Mouse (Mus musculus) embryonic facial prominence, embryonic 14.5 days (tissue): ENCODE measurements around the gene Morc2a. TPM values are rescaled to one million over a fixed set of nuclear protein-coding genes. Genes with fewer than 3 reads are reported as not detected.

ENCODE experiments used
- ATAC-seq: fragments of 200-750 bp; cut with Nextera tagmentation; 2 replicates; pipeline ENCODE4 v1.8.0; 2017; ENCODE audit warnings: low read depth, moderate number of reproducible peaks, moderate TSS enrichment
- DNase-seq: peaks from one replicate; pipeline ENCODE4 v3.0.0-alpha.2; 2015; ENCODE audit warnings: low spot score
- H3K27ac ChIP-seq: fragments of 300-500 bp; sonication (generic); replicated peaks from 2 replicates; pipeline ENCODE4 v1.5.1; 2014; ENCODE audit warnings: low read depth, mild to moderate bottlenecking, low read length, moderate library complexity
- H3K27me3 ChIP-seq: fragments of 300-500 bp; sonication (generic); replicated peaks from 2 replicates; pipeline ENCODE4 v1.6.1; 2014; ENCODE audit warnings: low read length; ENCODE audit not compliant: control insufficient read depth, insufficient read depth
- H3K36me3 ChIP-seq: fragments of 300-500 bp; sonication (generic); 2 replicates; pipeline ENCODE4 v1.6.1; 2014; ENCODE audit warnings: low read length, mixed read lengths; ENCODE audit not compliant: control insufficient read depth, insufficient read depth
- H3K4me1 ChIP-seq: fragments of 300-500 bp; sonication (generic); 2 replicates; pipeline ENCODE4 v1.6.1; 2014; ENCODE audit warnings: antibody characterized with exemption, low read length; ENCODE audit not compliant: control insufficient read depth, insufficient read depth
- H3K4me2 ChIP-seq: fragments of 300-500 bp; sonication (generic); 2 replicates; pipeline ENCODE4 v1.6.1; 2014; ENCODE audit warnings: low read depth, mild to moderate bottlenecking, low read length, moderate library complexity, mixed read lengths
- H3K4me3 ChIP-seq: fragments of 300-500 bp; sonication (generic); 2 replicates; pipeline ENCODE4 v1.5.1; 2014; ENCODE audit warnings: low read depth, mild to moderate bottlenecking, low read length
- H3K9ac ChIP-seq: fragments of 300-500 bp; sonication (generic); 2 replicates; pipeline ENCODE4 v1.6.1; 2014; ENCODE audit warnings: low read depth, mild to moderate bottlenecking, low read length, moderate library complexity, mixed read lengths
- H3K9me3 ChIP-seq: fragments of 300-500 bp; sonication (generic); 2 replicates; pipeline ENCODE4 v1.6.1; 2016; ENCODE audit warnings: low read length; ENCODE audit not compliant: control insufficient read depth
- whole genome bisulfite sequencing: fragments of 180-500 bp; shearing (Covaris S2); extraction: QIAGEN DNeasy Blood & Tissue Kit; methylation state at CpG from one replicate; pipeline ENCODE4 v1.1.7; 2014; 5-methylcytosine and 5-hydroxymethylcytosine counted together
- polyA plus RNA-seq: library from polyadenylated mRNA; unstranded; fragments of >200 nt; fragmentation: Nextera tagmentation; extraction: Ambion mirVana; gene quantifications from 2 replicates; pipeline ENCODE4 v1.2.1, GENCODE M21; 2014

Morc2a gene
- polyA plus RNA-seq, 1 experiment from 2014 or later, result 20.9 TPM

- Histone ChIP-seq H3K4me3 (no peak overlapping the region), H3K27me3 (no peaks in the 10 kb centered on the region; the same call in 1 of the 2 replicates), H3K9ac (no peak overlapping the region), H3K36me3 (no peaks in the 10 kb centered on the region), H3K4me1 (no peaks in the 10 kb centered on the region), H3K27ac (no peak overlapping the region), H3K9me3 (no peaks in the 10 kb centered on the region), H3K4me2 (no peak overlapping the region)
- no peak for ATAC-seq
- DNase-seq, result no peak
- 73% methylated on average over 14 of the region's 14 CpGs for WGBS
Measured at GRCm38 (mm10) chr11:3710203-3710602, 61.2 kb downstream of the Morc2a start.

- ATAC-seq, result no peak
- WGBS, result 44% methylated on average over 15 of the region's 15 CpGs
- H3K9me3 ChIP-seq, result no peaks in the 10 kb centered on the region
- no peaks in the 10 kb centered on the region for H3K36me3 ChIP-seq
- H3K4me3 ChIP-seq, result no peak overlapping the region
- no peaks in the 10 kb centered on the region for H3K4me1 ChIP-seq
- no peak overlapping the region for H3K4me2 ChIP-seq
- no peak overlapping the region for H3K9ac ChIP-seq
- no peaks in the 10 kb centered on the region for H3K27me3 ChIP-seq
- DNase-seq, result peak; percentile 42
- no peak overlapping the region for H3K27ac ChIP-seq
Measured at GRCm38 (mm10) chr11:3714486-3714885, 65.5 kb downstream of the Morc2a start.

GRCm38 (mm10) chr11:3716662-3717061, 67.7 kb downstream of the Morc2a start:
- H3K4me2 ChIP-seq, result no peak overlapping the region
- no peak overlapping the region for H3K27ac ChIP-seq
- no peak overlapping the region for H3K4me3 ChIP-seq
- WGBS, result 56% methylated on average over 6 of the region's 6 CpGs
- H3K4me1 ChIP-seq, result no peaks in the 10 kb centered on the region
- no peaks in the 10 kb centered on the region for H3K27me3 ChIP-seq
- no peak for ATAC-seq
- no peaks in the 10 kb centered on the region for H3K36me3 ChIP-seq
- DNase-seq, result peak; percentile 54
- no peaks in the 10 kb centered on the region for H3K9me3 ChIP-seq
- no peak overlapping the region for H3K9ac ChIP-seq

DNA sequence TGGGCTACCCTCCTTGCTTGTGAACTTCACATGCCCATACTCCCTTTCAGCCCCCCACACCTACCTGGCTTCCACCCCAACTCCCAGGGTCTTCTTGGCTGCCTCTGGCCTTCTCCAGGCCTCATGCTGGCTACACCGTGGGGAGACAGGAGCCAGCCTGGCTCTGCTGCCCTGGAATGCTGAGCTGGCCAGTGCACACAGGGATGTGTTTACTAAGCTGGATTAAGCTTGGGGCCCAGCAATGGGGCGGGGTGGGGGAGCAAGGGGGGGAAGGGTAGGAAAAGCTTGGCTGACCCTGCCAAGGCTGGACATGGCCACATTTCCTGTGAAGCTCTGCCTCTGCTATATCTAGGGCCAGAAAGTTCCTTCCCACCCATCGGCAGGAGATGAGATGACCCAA, 73.0 kb downstream of the Morc2a start:
- no peak for DNase-seq
- H3K4me3 ChIP-seq, result no peak overlapping the region

GRCm38 (mm10) chr11:3722861-3723260, 73.9 kb downstream of the Morc2a start:
- Histone ChIP-seq H3K27ac (no peak overlapping the region), H3K27me3 (no peaks in the 10 kb centered on the region), H3K9me3 (no peaks in the 10 kb centered on the region), H3K9ac (no peak overlapping the region), H3K4me3 (no peak overlapping the region), H3K36me3 (no peaks in the 10 kb centered on the region), H3K4me2 (no peak overlapping the region), H3K4me1 (0 out of 2 replicates have a peak, but pooled peaks cover 3% of the 10 kb centered on the region)
- ATAC-seq (no peak), DNase-seq (no peak)
- WGBS, result 58% methylated on average over 3 of the region's 3 CpGs

More for the DNA sequence above, 73.0 kb downstream of the Morc2a start:
- Histone ChIP-seq H3K9ac (no peak overlapping the region), H3K4me1 (0 out of 2 replicates have a peak, but pooled peaks cover 3% of the 10 kb centered on the region), H3K9me3 (no peaks in the 10 kb centered on the region), H3K4me2 (no peak overlapping the region), H3K36me3 (no peaks in the 10 kb centered on the region), H3K27ac (no peak overlapping the region), H3K27me3 (no peaks in the 10 kb centered on the region)
- WGBS, result 59% methylated on average over 3 of the region's 3 CpGs
- ATAC-seq, result peak; percentile 55; the same call in 1 of the 2 replicates

DNA sequence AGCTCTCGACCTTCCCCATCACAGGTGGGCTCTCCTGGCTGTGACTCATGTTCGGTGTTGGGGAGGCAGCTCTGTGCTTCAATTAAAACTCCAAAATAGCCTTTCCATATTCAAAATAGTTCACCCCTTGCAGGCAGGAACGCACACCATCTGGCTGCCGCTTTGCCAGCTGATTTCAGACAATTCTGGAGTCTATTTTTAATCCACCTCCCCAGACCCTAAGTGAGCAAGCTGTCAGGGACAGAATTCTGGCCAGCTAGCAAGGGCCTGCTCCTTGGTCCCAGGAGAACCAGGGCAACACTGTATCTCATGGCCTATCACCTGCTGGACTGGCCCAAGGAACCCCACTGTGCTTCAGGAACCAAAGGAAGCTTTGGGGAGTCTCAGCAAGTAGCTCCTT, 74.9 kb downstream of the Morc2a start:
- no peak for ATAC-seq
- Histone ChIP-seq H3K27me3 (no peaks in the 10 kb centered on the region), H3K9ac (no peak overlapping the region), H3K36me3 (no peaks in the 10 kb centered on the region), H3K27ac (no peak overlapping the region), H3K4me1 (0 out of 2 replicates have a peak, but pooled peaks cover 3% of the 10 kb centered on the region), H3K4me3 (no peak overlapping the region), H3K4me2 (no peak overlapping the region), H3K9me3 (no peaks in the 10 kb centered on the region)
- WGBS, result 76% methylated on average over 4 of the region's 4 CpGs
- DNase-seq, result no peak

DNA sequence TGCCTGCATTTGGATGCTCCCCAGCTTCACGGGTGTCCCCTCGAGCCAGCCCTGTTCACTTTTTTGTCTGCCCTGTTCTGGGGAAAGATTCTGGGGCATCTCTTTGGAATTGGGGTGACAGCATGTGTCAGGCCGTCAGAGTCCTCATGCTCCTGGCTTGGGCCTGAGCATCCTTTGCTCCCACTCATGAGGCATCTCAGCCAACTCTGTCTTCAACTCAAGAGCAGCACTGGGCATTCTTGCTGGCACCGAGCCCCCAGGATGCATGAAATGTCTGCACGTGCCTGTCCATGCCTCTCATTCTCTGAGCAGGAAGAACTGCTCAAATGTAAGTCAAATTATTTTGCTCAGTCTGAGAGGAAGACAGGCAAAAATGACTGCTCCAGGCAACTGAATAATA, 75.7 kb downstream of the Morc2a start:
- 72% methylated on average over 5 of the region's 5 CpGs for whole genome bisulfite sequencing
- H3K4me2 ChIP-seq, result no peak overlapping the region
- DNase-seq (no peak), ATAC-seq (no peak)
- no peaks in the 10 kb centered on the region for H3K27me3 ChIP-seq
- no peak overlapping the region for H3K4me3 ChIP-seq
- H3K27ac ChIP-seq, result no peak overlapping the region
- H3K36me3 ChIP-seq, result no peaks in the 10 kb centered on the region
- no peak overlapping the region for H3K9ac ChIP-seq
- no peaks in the 10 kb centered on the region for H3K9me3 ChIP-seq
- H3K4me1 ChIP-seq, result 0 out of 2 replicates have a peak, but pooled peaks cover 3% of the 10 kb centered on the region

GRCm38 (mm10) chr11:3725331-3726054, 76.5 kb downstream of the Morc2a start:
- H3K9me3 ChIP-seq, result no peaks in the 10 kb centered on the region
- H3K4me3 ChIP-seq, result no peak overlapping the region
- H3K27me3 ChIP-seq, result no peaks in the 10 kb centered on the region
- H3K4me1 ChIP-seq, result 0 out of 2 replicates have a peak, but pooled peaks cover 3% of the 10 kb centered on the region
- ATAC-seq (no peak), DNase-seq (no peak)
- H3K27ac ChIP-seq, result no peak overlapping the region
- no peak overlapping the region for H3K4me2 ChIP-seq
- H3K9ac ChIP-seq, result no peak overlapping the region
- H3K36me3 ChIP-seq, result no peaks in the 10 kb centered on the region
- WGBS, result 61% methylated on average over 10 of the region's 10 CpGs
